ENCODE assay signal across 25 mouse cellular contexts in genomic region chr16:81656550-81656949, GRCm38 (mm10).
DNase-seq lines count a peak whose midpoint lies in the region; ATAC-seq and TF ChIP-seq lines count a peak whose summit lies in the region.
"Had no signal": no experiment of that assay in that cellular context is flagged by ENCODE, and none has a peak within 500 bp of the region (broad histone marks: within the 10 kb centered on the region; RNA-seq: fewer than 3 reads in every experiment).

No protein-coding gene starts in this region.

- 66% methylated on average over 2 of the region's 2 CpGs for WGBS in forebrain, embryonic 11.5 days
- WGBS in forebrain, embryonic 10.5 days: 80% methylated on average over 2 of the region's 2 CpGs
- 36% methylated on average over 2 of the region's 2 CpGs for WGBS in forebrain, embryonic 15.5 days
- WGBS in forebrain, postnatal 0 days: 33% methylated on average over 2 of the region's 2 CpGs
- WGBS in hindbrain, embryonic 12.5 days: 81% methylated on average over 2 of the region's 2 CpGs

- no peaks in the 10 kb centered on the region for H3K36me3 ChIP-seq in forebrain, embryonic 11.5 days (ENCODE audit: control insufficient read depth, insufficient read depth, low read length)
- no peaks in the 10 kb centered on the region for H3K36me3 ChIP-seq in forebrain, embryonic 10.5 days (replicated peaks)
- H3K36me3 ChIP-seq in forebrain, embryonic 15.5 days: no peaks in the 10 kb centered on the region
- H3K36me3 ChIP-seq in forebrain, postnatal 0 days (ENCODE audit: insufficient read depth): no peaks in the 10 kb centered on the region
- no peaks in the 10 kb centered on the region for H3K36me3 ChIP-seq in hindbrain, embryonic 12.5 days
- H3K36me3 ChIP-seq: embryonic facial prominence, embryonic 13.5 days; embryonic facial prominence, embryonic 15.5 days; G1E had no signal

- TF ChIP-seq POLR2A in brain, embryonic 14.5 days (IDR thresholded peaks at IDR 0.05; ENCODE audit: borderline replicate concordance, extremely low read depth, insufficient read depth, insufficient read length, poor library complexity, severe bottlenecking): no peak

- 0 out of 2 replicates have a peak, but pooled peaks have one; percentile 36 for ATAC-seq in forebrain, embryonic 11.5 days (replicated peaks; ENCODE audit: low FRiP score)
- peak; percentile 61; the same call in 1 of the 2 replicates for ATAC-seq in forebrain, embryonic 15.5 days (replicated peaks)
- ATAC-seq in forebrain, postnatal 0 days: no peak; the same call in 1 of the 2 replicates
- no peak for ATAC-seq in hindbrain, embryonic 12.5 days (ENCODE audit: low FRiP score)
- ATAC-seq: activated CD4-positive, CD25-positive, alpha-beta regulatory T cell, adult 4 months; CD4-positive, CD25-positive, alpha-beta regulatory T cell, adult 4 months; Patski had no signal

- no peak overlapping the region for H3K27ac ChIP-seq in forebrain, embryonic 11.5 days (ENCODE audit: low read depth, low read length)
- no peak overlapping the region for H3K27ac ChIP-seq in forebrain, embryonic 10.5 days
- no peak overlapping the region for H3K27ac ChIP-seq in forebrain, embryonic 15.5 days (replicated peaks)
- no peak overlapping the region for H3K27ac ChIP-seq in forebrain, postnatal 0 days (ENCODE audit: low read depth, low read length)
- no peak overlapping the region for H3K27ac ChIP-seq in hindbrain, embryonic 12.5 days
- H3K27ac ChIP-seq: embryonic facial prominence, embryonic 13.5 days; embryonic facial prominence, embryonic 15.5 days had no signal

- no peak overlapping the region for H3K4me3 ChIP-seq in forebrain, embryonic 11.5 days (ENCODE audit: low read depth, low read length)
- H3K4me3 ChIP-seq in forebrain, embryonic 10.5 days: no peak overlapping the region
- no peak overlapping the region for H3K4me3 ChIP-seq in forebrain, embryonic 15.5 days
- H3K4me3 ChIP-seq in forebrain, postnatal 0 days (ENCODE audit: low read depth, low read length): no peak overlapping the region
- no peak overlapping the region for H3K4me3 ChIP-seq in hindbrain, embryonic 12.5 days
- H3K4me3 ChIP-seq: embryonic facial prominence, embryonic 13.5 days; embryonic facial prominence, embryonic 15.5 days; erythroblast, embryonic 14.5 days had no signal

- no peaks in the 10 kb centered on the region for H3K9me3 ChIP-seq in forebrain, embryonic 11.5 days (ENCODE audit: control insufficient read depth, low read length)
- no peaks in the 10 kb centered on the region for H3K9me3 ChIP-seq in forebrain, embryonic 10.5 days
- H3K9me3 ChIP-seq in forebrain, embryonic 15.5 days: no peaks in the 10 kb centered on the region
- no peaks in the 10 kb centered on the region for H3K9me3 ChIP-seq in forebrain, postnatal 0 days (ENCODE audit: low read length)
- H3K9me3 ChIP-seq in hindbrain, embryonic 12.5 days (replicated peaks): no peaks in the 10 kb centered on the region
- H3K9me3 ChIP-seq: embryonic facial prominence, embryonic 13.5 days; embryonic facial prominence, embryonic 15.5 days; G1E had no signal

- no peaks in the 10 kb centered on the region for H3K27me3 ChIP-seq in forebrain, embryonic 11.5 days (ENCODE audit: control insufficient read depth, insufficient read depth, low read length)
- H3K27me3 ChIP-seq in forebrain, embryonic 10.5 days (ENCODE audit: poor library complexity, severe bottlenecking): no peaks in the 10 kb centered on the region
- no peaks in the 10 kb centered on the region for H3K27me3 ChIP-seq in forebrain, embryonic 15.5 days
- no peaks in the 10 kb centered on the region for H3K27me3 ChIP-seq in forebrain, postnatal 0 days (ENCODE audit: insufficient read depth, low read length)
- H3K27me3 ChIP-seq in hindbrain, embryonic 12.5 days: no peaks in the 10 kb centered on the region
- H3K27me3 ChIP-seq: CH12.LX; embryonic facial prominence, embryonic 13.5 days; embryonic facial prominence, embryonic 15.5 days; Patski had no signal

- no peak for DNase-seq in forebrain, embryonic 11.5 days (ENCODE audit: low spot score)
- no peak for DNase-seq in forebrain, embryonic 10.5 days (ENCODE audit: extremely low spot score, low spot score)
- peak; percentile 59 for DNase-seq in brain, embryonic 14.5 days (ENCODE audit: low read depth)
- peak; percentile 20 for DNase-seq in forebrain, postnatal 0 days
- DNase-seq in c-Kit-positive CD71-positive TER-119-positive erythroid progenitor cells, embryonic 14.5 days (ENCODE audit: low spot score): no peak
- DNase-seq: adrenal gland, adult 8-10 months; adrenal gland, postnatal 14 days; adrenal gland, postnatal 36 days; B cell, adult 2 months; cerebellum, adult 11-12 months; cerebellum, adult 8-10 months; cerebellum, adult 9-11 months; cerebellum, postnatal 14 days; cerebellum, postnatal 36 days; embryo, embryonic 11 days had no signal

- no peak overlapping the region for H3K9ac ChIP-seq in forebrain, embryonic 11.5 days (ENCODE audit: low read length)
- H3K9ac ChIP-seq in forebrain, embryonic 15.5 days (replicated peaks): no peak overlapping the region
- no peak overlapping the region for H3K9ac ChIP-seq in forebrain, postnatal 0 days
- H3K9ac ChIP-seq in hindbrain, embryonic 12.5 days: no peak overlapping the region
- H3K9ac ChIP-seq: embryonic facial prominence, embryonic 13.5 days; embryonic facial prominence, embryonic 15.5 days had no signal

- no peaks in the 10 kb centered on the region for H3K4me1 ChIP-seq in forebrain, embryonic 11.5 days (replicated peaks; ENCODE audit: control insufficient read depth, insufficient read depth, low read length)
- H3K4me1 ChIP-seq in forebrain, embryonic 10.5 days: no peaks in the 10 kb centered on the region
- H3K4me1 ChIP-seq in forebrain, embryonic 15.5 days: no peaks in the 10 kb centered on the region
- no peaks in the 10 kb centered on the region for H3K4me1 ChIP-seq in forebrain, postnatal 0 days (ENCODE audit: insufficient read depth)
- no peaks in the 10 kb centered on the region for H3K4me1 ChIP-seq in hindbrain, embryonic 12.5 days
- H3K4me1 ChIP-seq: embryonic facial prominence, embryonic 13.5 days; embryonic facial prominence, embryonic 15.5 days had no signal

- no peak overlapping the region for H3K4me2 ChIP-seq in forebrain, embryonic 11.5 days (ENCODE audit: low read depth, low read length, severe bottlenecking)
- H3K4me2 ChIP-seq in forebrain, embryonic 15.5 days (replicated peaks): no peak overlapping the region
- no peak overlapping the region for H3K4me2 ChIP-seq in forebrain, postnatal 0 days (ENCODE audit: low read depth)
- H3K4me2 ChIP-seq in hindbrain, embryonic 12.5 days (replicated peaks): no peak overlapping the region
- H3K4me2 ChIP-seq: embryonic facial prominence, embryonic 13.5 days; embryonic facial prominence, embryonic 15.5 days had no signal

- no peak for TF ChIP-seq CTCF in brain, embryonic 14.5 days (IDR thresholded peaks at IDR 0.05; ENCODE audit: borderline replicate concordance, extremely low read depth, insufficient read depth, insufficient read length)
- TF ChIP-seq CTCF in forebrain, postnatal 0 days (IDR thresholded peaks at IDR 0.05; ENCODE audit: low read depth): no peak

Comparison
In these comparisons a context has a peak if more than half of its experiments do, and no peak if none do; other contexts are left out.
1. ATAC-seq: peak in forebrain, embryonic 11.5 days (single experiment) and forebrain, embryonic 15.5 days (single experiment); none in forebrain, postnatal 0 days (single experiment) and hindbrain, embryonic 12.5 days (single experiment).
2. DNase-seq: peak in brain, embryonic 14.5 days (single experiment) and forebrain, postnatal 0 days (single experiment); none in forebrain, embryonic 11.5 days (single experiment), forebrain, embryonic 10.5 days (single experiment) and c-Kit-positive CD71-positive TER-119-positive erythroid progenitor cells, embryonic 14.5 days (single experiment).